Mouse (Mus musculus): ENCODE results near the gene Ptcra. TPM values are rescaled to one million over a fixed set of nuclear protein-coding genes. Genes with fewer than 3 reads are reported as not detected.

Ptcra gene
- polyA plus RNA-seq, 1 experiment = 0.23 TPM

DNA sequence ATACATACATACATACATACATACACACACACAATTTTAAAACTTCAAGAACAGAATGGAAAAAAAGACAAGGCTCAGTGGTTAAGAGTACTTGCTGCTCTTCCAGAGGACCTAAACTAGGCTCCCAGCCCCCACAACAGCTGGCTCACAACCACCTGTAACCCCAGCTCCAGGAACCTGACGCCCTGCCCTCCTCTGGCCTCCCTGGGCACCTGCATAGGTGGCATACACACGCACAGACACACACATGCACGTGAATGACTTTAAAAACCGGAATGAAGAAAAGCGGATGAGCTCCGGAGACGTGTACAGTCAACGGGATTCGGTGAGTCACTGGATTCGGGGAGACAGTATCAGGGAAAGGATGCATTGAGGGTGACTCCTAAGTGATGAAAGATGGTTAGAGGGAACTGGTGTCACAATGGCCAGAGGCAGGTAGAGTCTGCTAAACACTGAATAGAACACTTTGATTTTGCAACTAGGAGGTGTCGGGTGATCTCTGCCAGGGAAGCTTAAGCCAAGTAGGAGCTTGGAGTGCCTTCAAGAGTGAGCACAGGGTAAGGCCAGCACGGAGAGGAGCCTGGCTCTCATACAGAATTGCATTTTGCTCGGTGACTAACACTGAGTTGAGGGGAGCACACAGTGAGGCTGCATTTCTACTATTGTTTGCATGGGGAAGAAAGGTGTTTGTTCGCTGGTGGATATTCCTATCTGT, 57.0 kb downstream of the Ptcra start:
- H3K4me3 ChIP-seq (replicated peaks; ENCODE audit: insufficient read depth, low read depth, low read length) = no peak overlapping the region

More for the DNA sequence above, 57.0 kb downstream of the Ptcra start:
- no peak for TF ChIP-seq CTCF (IDR thresholded peaks at IDR 0.05; ENCODE audit: borderline replicate concordance, insufficient read depth, low read depth, low read length)
- no peak for TF ChIP-seq POLR2A (IDR thresholded peaks at IDR 0.05; ENCODE audit: borderline replicate concordance, insufficient read depth, low read length)
- Histone ChIP-seq H3K27ac (ENCODE audit: insufficient read depth, low read length) (no peak overlapping the region), H3K27me3 (ENCODE audit: control insufficient read depth, insufficient read depth, low read length) (no peaks in the 10 kb centered on the region), H3K4me1 (ENCODE audit: control insufficient read depth, insufficient read depth, low read length) (peaks cover 19% of the 10 kb centered on the region)
- DNase-seq = no peak
- WGBS = 83% methylated on average over 14 of the region's 14 CpGs

Other genes with a start within 250 kb of the Ptcra start
- 56.2 and 58.4 TPM in 2 replicates for gene Cul9, start 217.3 kb downstream of the Ptcra start, polyA plus RNA-seq (2012; rRNA removed)
- 53.0 and 59.2 TPM in 2 replicates for gene Srf, start 207.5 kb downstream of the Ptcra start, polyA plus RNA-seq (2012; rRNA removed)
- gene Ptk7, start 134.2 kb downstream of the Ptcra start, polyA plus RNA-seq (2012; rRNA removed) = 5.5 and 5.9 TPM in 2 replicates
- 28.1 and 29.8 TPM in 2 replicates for gene Klc4, start 117.7 kb downstream of the Ptcra start, polyA plus RNA-seq (2012; rRNA removed)
- 67.5 and 68.2 TPM in 2 replicates for gene Mrpl2, start 117.5 kb downstream of the Ptcra start, polyA plus RNA-seq (2012; rRNA removed)
- 43.3 and 44.5 TPM in 2 replicates for gene Cul7, start 113.4 kb downstream of the Ptcra start, polyA plus RNA-seq (2012; rRNA removed)
- 32.3 and 33.0 TPM in 2 replicates for gene Rrp36, start 89.4 kb downstream of the Ptcra start, polyA plus RNA-seq (2012; rRNA removed)
- gene Mea1, start 84.9 kb downstream of the Ptcra start, polyA plus RNA-seq (2012; rRNA removed) = 136 and 147 TPM in 2 replicates
- 237 and 240 TPM in 2 replicates for gene Klhdc3, start 82.8 kb downstream of the Ptcra start, polyA plus RNA-seq (2012; rRNA removed)
- gene Ppp2r5d, start 58.6 kb downstream of the Ptcra start, polyA plus RNA-seq (2012; rRNA removed) = 137 and 139 TPM in 2 replicates
- 46.5 and 52.4 TPM in 2 replicates for gene Pex6, start 52.2 kb downstream of the Ptcra start, polyA plus RNA-seq (2012; rRNA removed)
- gene Gnmt, start 34.5 kb downstream of the Ptcra start, polyA plus RNA-seq (2012; rRNA removed) = 12.0 and 18.1 TPM in 2 replicates
- 68.6 and 76.6 TPM in 2 replicates for gene Cnpy3, start 11.5 kb downstream of the Ptcra start, polyA plus RNA-seq (2012; rRNA removed)
- 22.0 and 22.1 TPM in 2 replicates for gene 2310039H08Rik, start 8.9 kb upstream of the Ptcra start, polyA plus RNA-seq (2012; rRNA removed)
- gene Rpl7l1, start 19.0 kb upstream of the Ptcra start, polyA plus RNA-seq (2012; rRNA removed) = 60.2 and 61.6 TPM in 2 replicates
- gene Bicral, start 94.8 kb upstream of the Ptcra start, polyA plus RNA-seq (2012; rRNA removed) = 35.9 and 36.8 TPM in 2 replicates
- 24.9 and 25.3 TPM in 2 replicates for gene Tbcc, start 127.0 kb upstream of the Ptcra start, polyA plus RNA-seq (2012; rRNA removed)
- not detected in 2 replicates for gene Prph2, start 146.7 kb upstream of the Ptcra start, polyA plus RNA-seq (2012; rRNA removed)
- gene Ubr2, start 246.8 kb upstream of the Ptcra start, polyA plus RNA-seq (2012; rRNA removed) = 38.5 and 43.3 TPM in 2 replicates

All from cerebellum, adult 2 months (tissue).